Mouse (Mus musculus) liver, embryonic 11.5 days (tissue): ENCODE data around the gene Ski. TPM values are rescaled to one million over a fixed set of nuclear protein-coding genes. Genes with fewer than 3 reads are reported as not detected.

Experiments used
- ATAC-seq: fragments of 200-750 bp; cut with Nextera tagmentation; replicated peaks from 2 replicates; pipeline ENCODE4 v1.8.0; 2017; ENCODE audit warnings: moderate number of reproducible peaks, mild to moderate bottlenecking, moderate TSS enrichment, moderate library complexity; ENCODE audit not compliant: low FRiP score
- DNase-seq: peaks from one replicate; pipeline ENCODE4 v3.0.0-alpha.2; 2017; ENCODE audit warnings: low spot score
- H3K27ac ChIP-seq: fragments of 300-500 bp; sonication (generic); 2 replicates; pipeline ENCODE4 v1.5.1; 2014; ENCODE audit warnings: mild to moderate bottlenecking, low read depth, low read length, control low read depth
- H3K27me3 ChIP-seq: fragments of 300-500 bp; sonication (generic); replicated peaks from 2 replicates; pipeline ENCODE4 v1.6.1; 2014; ENCODE audit warnings: low read length, mixed read lengths; ENCODE audit not compliant: control insufficient read depth, insufficient read depth
- H3K36me3 ChIP-seq: fragments of 300-500 bp; sonication (generic); 2 replicates; pipeline ENCODE4 v1.6.1; 2014; ENCODE audit warnings: mild to moderate bottlenecking, low read length, moderate library complexity, mixed read lengths; ENCODE audit not compliant: control insufficient read depth, insufficient read depth
- H3K4me1 ChIP-seq: fragments of 300-500 bp; sonication (generic); replicated peaks from 2 replicates; pipeline ENCODE4 v1.6.1; 2014; ENCODE audit warnings: low read length, mixed read lengths; ENCODE audit not compliant: control insufficient read depth, insufficient read depth
- H3K4me2 ChIP-seq: fragments of 300-500 bp; sonication (generic); 2 replicates; pipeline ENCODE4 v1.6.1; 2014; ENCODE audit warnings: mild to moderate bottlenecking, control low read depth, moderate library complexity
- H3K4me3 ChIP-seq: fragments of 300-500 bp; sonication (generic); 2 replicates; pipeline ENCODE4 v1.5.1; 2014; ENCODE audit warnings: low read depth, low read length, control low read depth
- H3K9ac ChIP-seq: fragments of 300-500 bp; sonication (generic); 2 replicates; pipeline ENCODE4 v1.6.1; 2014; ENCODE audit warnings: low read depth, low read length, control low read depth
- H3K9me3 ChIP-seq: fragments of 300-500 bp; sonication (generic); 2 replicates; pipeline ENCODE4 v1.6.1; 2016; ENCODE audit warnings: low read length, inconsistent platforms, mixed read lengths; ENCODE audit not compliant: control insufficient read depth
- WGBS: fragments of 180-500 bp; shearing (Covaris S2); extraction: QIAGEN DNeasy Blood & Tissue Kit; methylation state at CpG from one replicate; pipeline ENCODE4 v1.1.7; 2014; 5-methylcytosine and 5-hydroxymethylcytosine counted together
- polyA plus RNA-seq: library from polyadenylated mRNA; unstranded; fragments of >200 nt; fragmentation: Nextera tagmentation; extraction: Ambion mirVana; gene quantifications from 2 replicates; pipeline ENCODE4 v1.2.1, GENCODE M21; 2014

The Ski gene
- polyA plus RNA-seq, 1 experiment from 2014 or later = 9.8 TPM

- peaks cover 24% of the 10 kb centered on the region; the same call in 1 of the 2 replicates for H3K36me3 ChIP-seq
- H3K4me1 ChIP-seq = peaks cover 22% of the 10 kb centered on the region
- H3K27me3 ChIP-seq = peaks cover 9% of the 10 kb centered on the region
- H3K9me3 ChIP-seq = no peaks in the 10 kb centered on the region
- H3K9ac ChIP-seq = no peak overlapping the region
- ATAC-seq (no peak), DNase-seq (no peak)
- no peak overlapping the region for H3K27ac ChIP-seq
- no peak overlapping the region for H3K4me3 ChIP-seq
- WGBS = 64% methylated on average over 11 of the region's 11 CpGs
- no peak overlapping the region for H3K4me2 ChIP-seq
Observed at GRCm38 (mm10) chr4:155154986-155155385, 67.4 kb downstream of the Ski start.

GRCm38 (mm10) chr4:155153389-155154072, 68.9 kb downstream of the Ski start:
- Histone ChIP-seq H3K27ac (no peak overlapping the region), H3K36me3 (peaks cover 15% of the 10 kb centered on the region; the same call in 1 of the 2 replicates), H3K9ac (no peak overlapping the region), H3K4me1 (peaks cover 23% of the 10 kb centered on the region), H3K27me3 (peaks cover 9% of the 10 kb centered on the region), H3K4me2 (no peak overlapping the region), H3K4me3 (no peak overlapping the region), H3K9me3 (no peaks in the 10 kb centered on the region)
- no peak for ATAC-seq
- WGBS = 69% methylated on average over 3 of the region's 3 CpGs
- DNase-seq = no peak

DNA sequence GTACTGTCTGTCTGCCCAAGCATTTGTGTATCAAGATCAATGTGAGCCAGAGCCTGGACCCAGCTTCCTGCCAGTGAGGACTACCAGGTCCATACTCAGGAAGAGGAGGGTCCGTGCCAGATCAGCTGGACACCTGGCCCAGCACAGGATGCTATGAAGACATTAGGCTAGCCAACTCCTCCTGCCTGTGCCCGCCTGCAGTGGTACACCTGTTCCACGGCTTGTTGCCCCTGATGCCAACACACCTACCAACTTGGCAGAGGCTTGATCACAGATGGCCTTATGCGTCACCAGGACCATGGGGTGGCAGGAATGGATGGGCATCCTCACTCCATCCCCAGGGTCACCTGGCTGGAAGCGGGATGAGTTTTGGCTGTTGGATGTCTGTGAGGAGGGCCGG, 69.9 kb downstream of the Ski start:
- Histone ChIP-seq H3K4me1 (peaks cover 23% of the 10 kb centered on the region), H3K9me3 (no peaks in the 10 kb centered on the region), H3K4me3 (no peak overlapping the region), H3K27ac (no peak overlapping the region), H3K4me2 (no peak overlapping the region), H3K9ac (no peak overlapping the region), H3K27me3 (peaks cover 9% of the 10 kb centered on the region), H3K36me3 (peaks cover 12% of the 10 kb centered on the region; the same call in 1 of the 2 replicates)
- no peak for DNase-seq
- WGBS = 90% methylated on average over 6 of the region's 6 CpGs
- no peak for ATAC-seq

GRCm38 (mm10) chr4:155151845-155152244, 70.5 kb downstream of the Ski start:
- no peak for ATAC-seq
- peaks cover 23% of the 10 kb centered on the region for H3K4me1 ChIP-seq
- WGBS = 46% methylated on average over 4 of the region's 4 CpGs
- no peaks in the 10 kb centered on the region for H3K9me3 ChIP-seq
- H3K9ac ChIP-seq = 0 out of 2 replicates have a peak overlapping the region, but pooled peaks have one; percentile 7
- H3K36me3 ChIP-seq = peaks cover 7% of the 10 kb centered on the region; the same call in 1 of the 2 replicates
- no peak overlapping the region for H3K4me3 ChIP-seq
- H3K4me2 ChIP-seq = no peak overlapping the region; the same call in 1 of the 2 replicates
- peaks cover 9% of the 10 kb centered on the region for H3K27me3 ChIP-seq
- no peak overlapping the region for H3K27ac ChIP-seq
- DNase-seq = no peak

DNA sequence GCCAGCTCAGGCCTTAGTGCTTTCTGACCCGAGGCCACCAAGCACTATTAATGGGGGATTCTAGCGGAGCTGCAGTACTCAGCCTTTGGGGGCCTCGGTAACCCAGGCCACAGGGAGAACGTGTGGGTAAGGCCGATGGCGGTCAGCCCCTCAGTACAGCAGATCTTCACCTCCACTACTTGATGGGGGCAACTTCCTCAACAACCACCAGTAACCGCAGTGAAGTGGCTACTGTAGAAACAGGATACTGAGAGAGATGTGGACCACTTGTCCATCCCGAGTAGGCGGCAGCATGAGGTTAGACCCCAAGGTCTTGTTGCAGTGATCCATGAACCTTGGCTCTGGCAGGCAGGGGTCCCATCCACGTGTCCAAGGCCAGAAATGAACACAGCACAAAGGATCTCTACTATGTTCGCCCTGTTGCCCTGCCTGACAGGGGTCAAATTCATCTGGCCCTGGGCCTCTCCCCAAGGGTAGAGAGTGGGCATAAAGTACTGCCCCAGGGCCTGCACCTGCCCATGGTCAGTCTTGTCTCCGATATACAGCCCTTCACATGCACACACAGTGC, 71.1 kb downstream of the Ski start:
- DNase-seq (no peak), ATAC-seq (no peak)
- no peaks in the 10 kb centered on the region for H3K9me3 ChIP-seq
- peaks cover 2% of the 10 kb centered on the region; the same call in 1 of the 2 replicates for H3K36me3 ChIP-seq
- no peak overlapping the region for H3K27ac ChIP-seq
- H3K4me2 ChIP-seq = peak overlapping the region; percentile 84
- H3K4me3 ChIP-seq = peak overlapping the region; percentile 51
- 40% methylated on average over 12 of the region's 12 CpGs for WGBS
- peaks cover 23% of the 10 kb centered on the region for H3K4me1 ChIP-seq
- peaks cover 9% of the 10 kb centered on the region for H3K27me3 ChIP-seq
- peak overlapping the region; percentile 65 for H3K9ac ChIP-seq

DNA sequence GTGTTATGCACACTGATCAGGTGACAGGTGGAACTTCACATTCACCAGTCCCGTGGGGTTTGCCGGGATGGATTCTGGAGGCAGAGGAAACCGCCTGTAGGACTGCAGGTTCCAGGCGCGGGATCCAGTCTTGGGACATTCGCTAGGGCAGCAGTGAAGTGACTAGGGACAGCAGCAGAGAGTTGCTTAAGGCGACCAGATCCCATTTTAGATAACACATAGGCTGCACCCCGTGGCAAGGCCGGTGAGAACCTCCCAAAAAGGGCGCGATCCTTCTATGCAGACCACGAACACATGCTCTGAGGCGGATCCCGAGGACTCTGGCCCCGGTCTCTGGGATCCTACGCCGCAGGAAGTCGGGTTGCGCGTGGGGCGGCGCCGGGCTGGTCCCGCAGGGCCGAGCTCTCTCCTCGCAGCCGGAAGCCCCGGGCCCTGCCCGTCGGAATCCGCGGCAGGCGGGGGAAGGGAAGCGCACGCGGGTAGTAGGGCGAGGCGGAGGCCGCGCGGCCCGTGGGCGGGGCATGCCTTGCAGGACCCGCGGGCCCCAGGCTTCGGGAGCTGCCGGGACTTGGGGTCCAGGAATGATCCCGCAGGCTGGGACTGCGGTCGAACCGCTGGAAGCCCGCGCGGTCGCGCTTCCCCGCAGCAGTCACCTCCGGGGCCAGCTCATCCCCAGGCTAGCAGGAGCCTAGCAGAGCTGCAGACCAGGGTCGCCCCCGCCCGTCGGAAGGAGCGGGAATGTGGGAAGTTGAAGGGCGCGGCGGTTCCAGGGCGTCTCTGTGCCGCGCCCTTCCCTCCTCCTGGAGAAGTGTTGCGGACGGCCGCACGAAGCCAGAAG, 71.9 kb downstream of the Ski start:
- peaks cover 9% of the 10 kb centered on the region for H3K27me3 ChIP-seq

DNA sequence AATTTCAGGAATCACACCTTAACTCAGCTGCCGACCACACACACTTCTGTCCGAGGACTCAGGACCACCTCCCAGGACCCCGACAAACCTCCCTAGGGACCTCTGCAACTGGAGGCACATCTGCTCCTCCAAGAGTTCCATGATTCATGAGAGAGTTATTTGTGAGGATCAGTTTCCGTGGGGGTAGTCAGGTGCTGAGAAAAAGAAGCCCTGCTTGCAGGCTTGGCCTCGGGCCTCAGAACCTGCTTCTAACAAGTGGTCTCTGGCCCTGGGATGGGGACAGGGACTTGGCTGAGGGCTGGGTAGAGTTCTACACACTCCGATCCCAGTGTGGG, 72.5 kb downstream of the Ski start:
- Histone ChIP-seq H3K27ac (no peak overlapping the region), H3K36me3 (no peaks in the 10 kb centered on the region), H3K4me2 (peak overlapping the region; percentile 84), H3K4me3 (no peak overlapping the region), H3K4me1 (peaks cover 20% of the 10 kb centered on the region), H3K27me3 (peaks cover 9% of the 10 kb centered on the region), H3K9me3 (no peaks in the 10 kb centered on the region), H3K9ac (peak overlapping the region; percentile 65)
- WGBS = 71% methylated on average over 6 of the region's 6 CpGs
- ATAC-seq (no peak), DNase-seq (no peak)

More for the DNA sequence above, 71.9 kb downstream of the Ski start:
- Histone ChIP-seq H3K27ac (no peak overlapping the region), H3K9ac (peak overlapping the region; percentile 65), H3K4me2 (peak overlapping the region; percentile 84), H3K4me3 (peak overlapping the region; percentile 51), H3K9me3 (no peaks in the 10 kb centered on the region), H3K36me3 (no peaks in the 10 kb centered on the region), H3K4me1 (peaks cover 23% of the 10 kb centered on the region)
- peak; percentile 78 for ATAC-seq
- DNase-seq = peak; percentile 84
- 6% methylated on average over 73 of the region's 73 CpGs for WGBS

DNA sequence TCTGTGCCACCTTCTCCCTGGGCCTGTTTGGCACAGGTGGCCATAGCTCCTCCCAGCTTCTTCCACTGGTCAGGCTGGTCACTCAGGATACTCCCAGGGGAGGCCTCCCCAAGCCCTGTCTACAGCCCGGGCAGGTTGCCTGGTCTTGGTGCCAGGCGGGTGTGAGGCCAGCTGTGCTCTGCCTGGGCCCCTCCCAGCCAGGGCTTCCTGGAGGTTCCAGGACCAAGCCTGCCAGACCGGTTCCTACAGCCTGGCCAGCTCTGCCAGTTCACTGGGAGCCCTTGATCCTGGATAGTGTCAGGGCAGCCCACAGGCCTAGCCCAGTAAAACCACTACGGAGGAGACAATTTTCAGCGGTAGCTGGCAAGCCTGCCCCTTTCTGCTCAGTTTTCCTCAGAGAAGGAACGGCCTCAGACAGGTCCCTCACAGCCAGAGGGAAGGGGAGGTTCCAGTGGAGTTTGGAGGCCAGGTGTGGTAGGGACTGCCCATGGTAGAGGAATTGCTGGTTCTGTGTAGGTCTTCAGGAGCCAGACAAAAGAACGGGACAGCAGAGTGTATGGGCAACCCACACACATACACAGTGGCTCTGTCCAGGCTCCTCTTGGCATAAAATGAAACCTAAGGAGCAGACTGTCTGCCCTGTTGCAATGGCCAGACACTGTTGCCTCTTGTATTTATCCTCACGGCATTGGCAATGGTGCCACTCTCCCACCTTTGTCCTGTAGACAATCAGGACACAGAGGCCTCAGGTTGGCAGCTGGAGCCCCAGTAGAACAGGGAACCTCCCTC, 73.3 kb downstream of the Ski start:
- 70% methylated on average over 8 of the region's 8 CpGs for WGBS
- H3K9ac ChIP-seq = no peak overlapping the region
- H3K36me3 ChIP-seq = no peaks in the 10 kb centered on the region
- no peak overlapping the region for H3K27ac ChIP-seq
- H3K27me3 ChIP-seq = peaks cover 9% of the 10 kb centered on the region
- H3K4me1 ChIP-seq = peaks cover 19% of the 10 kb centered on the region
- no peaks in the 10 kb centered on the region for H3K9me3 ChIP-seq
- ATAC-seq = no peak
- no peak for DNase-seq
- H3K4me3 ChIP-seq = no peak overlapping the region
- H3K4me2 ChIP-seq = no peak overlapping the region
